Mouse (Mus musculus) cerebellum, adult 9-10 months (tissue): Measurements from ENCODE around the gene Hist1h4i.

Experiments used
- DNase-seq: peaks from one replicate; pipeline ENCODE4 v3.0.0; 2022

The Hist1h4i gene

GRCm38 (mm10) chr13:22007872-22008271 lies 33.3 kb downstream of the Hist1h4i start:
- DNase-seq: no peak

- DNase-seq: no peak
Observed at GRCm38 (mm10) chr13:22007121-22007510, 34.0 kb downstream of the Hist1h4i start.

DNA sequence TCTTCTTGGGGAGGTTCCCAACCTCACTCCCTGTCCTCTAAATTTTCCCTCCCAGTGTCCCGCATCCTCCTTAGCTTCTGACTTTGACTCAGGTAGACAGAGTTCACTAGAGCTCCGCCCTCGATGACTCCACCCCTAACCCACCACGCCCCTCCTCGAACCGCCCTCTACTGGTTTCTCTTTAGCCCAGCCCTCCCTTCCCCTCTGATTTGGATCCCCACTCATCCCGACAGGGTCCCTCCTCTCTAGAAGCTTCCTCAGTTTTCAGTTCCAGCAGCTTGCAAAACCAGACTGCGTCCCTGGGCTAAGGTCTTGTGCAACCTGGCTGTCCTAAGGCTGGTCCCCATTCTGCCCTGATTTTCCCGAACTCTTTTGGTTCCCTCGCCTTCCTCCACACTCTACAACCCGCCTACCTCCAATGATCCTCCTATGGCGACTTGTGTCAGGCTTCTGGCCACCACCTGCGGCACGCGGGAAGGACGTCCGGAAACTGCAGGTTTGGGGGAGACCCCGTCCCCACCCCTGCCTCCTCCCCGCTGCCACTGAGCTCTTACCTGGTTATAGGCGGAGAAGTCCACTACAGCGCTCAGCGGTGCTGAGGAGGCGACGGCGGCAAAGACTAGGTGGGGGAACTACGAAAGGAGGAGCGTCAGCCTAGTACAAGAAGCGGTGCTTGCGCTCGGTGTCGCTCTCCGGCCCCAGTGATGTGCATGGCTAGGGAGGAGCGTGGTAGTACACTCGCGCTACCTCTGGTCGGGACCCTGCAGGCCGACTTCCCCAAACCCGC lies 34.6 kb downstream of the Hist1h4i start:
- no peak for DNase-seq

DNA sequence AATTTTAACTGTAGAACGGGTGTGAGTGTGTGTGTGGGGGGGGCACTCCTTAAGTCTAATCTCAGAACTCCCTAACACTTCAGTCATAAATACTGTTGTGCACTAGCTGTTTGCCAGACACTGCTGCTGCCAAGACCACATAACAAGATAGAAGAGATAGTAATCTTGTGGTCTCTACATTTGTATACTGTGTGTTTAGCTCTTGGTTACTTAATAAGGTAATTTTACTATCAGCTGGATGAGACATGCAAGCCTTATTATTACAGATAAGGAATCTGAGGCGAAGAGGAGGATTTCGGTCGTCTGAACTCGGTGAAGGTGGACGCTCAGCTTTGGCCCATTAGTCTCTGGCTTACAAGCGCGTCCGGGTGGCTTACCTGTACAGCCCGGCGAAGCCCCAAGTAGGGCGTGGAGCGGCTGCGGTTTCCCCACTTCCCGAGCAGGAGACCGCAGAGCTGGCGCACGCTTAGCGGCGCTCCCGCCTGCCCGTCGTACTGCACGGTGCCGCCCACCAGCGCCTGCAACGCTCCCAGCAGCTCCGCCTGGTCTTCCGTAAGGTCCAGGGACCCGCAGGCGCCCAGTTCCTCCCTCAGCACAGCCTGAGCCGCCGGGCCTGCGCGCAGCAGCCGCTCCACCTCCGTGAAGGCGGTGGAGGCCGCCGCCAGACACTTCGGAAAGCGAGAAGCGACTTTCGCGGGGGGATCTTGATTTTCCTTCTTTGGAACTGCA lies 35.4 kb downstream of the Hist1h4i start:
- DNase-seq: no peak

- no peak for DNase-seq
Observed at GRCm38 (mm10) chr13:22001823-22002222, 39.3 kb downstream of the Hist1h4i start.

- DNase-seq: no peak
Observed at GRCm38 (mm10) chr13:22001346-22001745, 39.8 kb downstream of the Hist1h4i start.

DNA sequence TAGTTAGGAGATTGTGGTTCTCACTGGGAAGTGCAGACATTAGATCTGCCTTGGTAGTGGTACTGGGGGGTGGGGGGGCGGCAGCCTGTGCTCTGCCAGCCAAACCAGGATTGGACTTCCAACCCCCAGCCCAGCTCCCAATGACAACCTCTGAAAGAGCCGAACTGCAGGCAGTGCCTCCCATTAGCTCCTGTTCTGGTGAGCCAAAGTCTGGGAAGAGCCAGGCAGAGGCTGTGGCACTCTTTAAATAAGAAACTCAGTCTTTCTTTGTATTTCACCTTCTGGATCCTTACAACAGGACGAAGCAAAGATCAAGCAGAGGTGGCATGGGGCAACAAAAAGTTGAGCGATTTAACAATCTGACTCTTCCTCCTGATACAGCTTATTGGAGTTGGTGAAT lies 42.0 kb downstream of the Hist1h4i start:
- DNase-seq: no peak

DNA sequence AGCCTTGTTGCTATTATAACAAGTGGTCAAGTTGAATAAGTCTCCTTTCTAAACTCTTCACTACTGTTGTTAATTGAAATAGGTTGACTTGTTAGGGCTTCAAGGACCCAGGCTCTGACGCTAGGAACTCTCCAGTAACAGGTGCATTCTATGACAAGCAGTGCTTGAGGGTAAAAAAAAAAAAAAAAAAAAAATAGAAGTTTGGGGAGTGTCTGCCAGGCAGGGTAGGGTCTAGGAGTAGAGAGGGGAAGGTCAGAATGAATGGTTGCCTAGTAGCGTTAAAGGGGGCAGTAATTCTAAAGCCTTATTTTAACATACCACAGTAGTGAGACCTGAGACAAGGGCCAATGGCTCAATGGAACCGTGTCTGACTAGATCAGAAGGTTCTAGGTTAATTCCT lies 42.8 kb downstream of the Hist1h4i start:
- DNase-seq: no peak

- DNase-seq: no peak
Observed at GRCm38 (mm10) chr13:21997821-21998220, 43.3 kb downstream of the Hist1h4i start.

- DNase-seq: no peak
Observed at GRCm38 (mm10) chr13:21997201-21997820, 43.9 kb downstream of the Hist1h4i start.

DNA sequence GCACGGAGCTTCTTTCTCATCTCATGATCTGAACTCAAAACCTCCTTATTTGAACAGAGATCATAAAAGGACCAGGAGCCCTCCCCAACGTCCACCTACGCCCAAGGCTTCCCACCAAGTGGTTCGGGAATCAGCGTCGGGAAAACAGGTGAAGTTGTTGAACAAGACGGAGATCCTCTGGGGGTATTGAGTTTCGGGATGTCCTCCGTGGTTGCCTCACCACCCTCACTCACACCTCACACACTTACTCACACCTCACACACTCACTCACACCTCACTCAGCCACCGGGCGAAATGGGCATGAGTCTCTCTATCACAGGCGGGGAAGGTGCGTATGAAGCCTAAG lies 44.3 kb downstream of the Hist1h4i start:
- no peak for DNase-seq

DNA sequence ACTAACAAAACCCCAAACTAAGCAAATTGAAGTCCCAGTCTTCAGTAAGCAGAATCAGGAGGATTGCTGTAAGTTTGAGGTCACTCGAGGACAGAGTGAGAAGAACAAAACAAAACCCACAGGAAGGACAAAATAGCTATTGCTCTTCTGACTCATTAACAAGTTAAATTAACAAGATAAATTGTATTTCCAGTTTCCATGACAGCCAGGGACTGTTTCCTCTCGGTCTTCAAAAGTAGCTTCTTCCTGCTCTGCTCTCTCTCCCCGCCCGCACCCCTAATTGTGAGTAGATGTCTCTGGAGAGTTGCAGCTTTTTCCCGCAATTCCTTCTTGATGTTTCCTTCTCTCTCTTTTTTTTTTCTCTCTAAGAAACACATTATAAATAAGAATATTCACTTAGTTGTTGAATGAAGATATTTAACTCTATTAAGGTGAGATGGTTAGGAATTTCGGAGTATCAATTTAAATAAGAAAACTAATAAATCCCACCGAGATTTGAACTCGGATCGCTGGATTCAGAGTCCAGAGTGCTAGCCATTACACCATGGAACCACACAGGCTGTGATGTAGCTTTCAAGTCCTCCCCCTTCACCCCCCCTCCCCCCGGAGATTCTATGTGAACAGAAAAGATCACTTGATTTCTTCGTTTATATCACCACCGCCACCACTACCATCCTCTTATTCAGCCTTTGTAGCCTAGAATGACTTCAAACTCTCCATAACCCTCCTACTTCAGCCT lies 44.9 kb downstream of the Hist1h4i start:
- DNase-seq: no peak

GRCm38 (mm10) chr13:21995331-21995914 lies 45.7 kb downstream of the Hist1h4i start:
- no peak for DNase-seq

- DNase-seq: no peak
Observed at GRCm38 (mm10) chr13:21994896-21995295, 46.3 kb downstream of the Hist1h4i start.

DNA sequence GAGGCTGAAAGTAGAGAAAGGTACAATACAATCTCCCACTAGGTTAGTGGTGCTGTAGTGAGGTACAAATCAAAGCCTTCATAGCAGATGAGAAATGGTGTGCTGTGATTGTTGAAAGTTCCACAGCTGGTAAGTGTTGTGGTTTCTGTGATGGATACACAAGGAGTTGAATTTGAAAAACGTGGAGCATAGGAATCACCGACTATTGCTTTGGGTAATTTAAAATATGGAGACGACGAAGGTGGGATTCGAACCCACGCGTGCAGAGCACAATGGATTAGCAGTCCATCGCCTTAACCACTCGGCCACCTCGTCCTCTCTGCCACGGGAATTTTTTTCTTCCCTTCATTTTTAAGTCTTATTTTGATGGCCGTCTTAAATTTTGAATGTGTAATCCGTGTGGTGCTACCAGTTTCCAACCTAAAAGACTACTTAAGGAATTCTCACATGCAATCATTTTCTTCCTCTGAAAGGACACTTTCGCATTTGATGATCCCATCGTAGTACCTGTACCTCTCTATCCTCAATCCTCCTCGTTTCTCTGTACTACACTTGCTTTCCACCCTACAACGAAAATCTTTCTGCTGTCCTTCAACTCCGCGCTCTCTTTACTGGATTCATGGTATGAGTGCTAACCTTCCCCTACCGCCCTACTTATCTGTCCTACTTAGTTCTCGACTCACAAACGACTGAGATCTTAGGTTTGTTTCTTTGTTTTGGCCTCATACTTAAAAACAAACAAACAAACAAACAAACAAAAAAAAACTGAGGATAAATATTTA lies 47.0 kb downstream of the Hist1h4i start:
- DNase-seq: no peak

DNA sequence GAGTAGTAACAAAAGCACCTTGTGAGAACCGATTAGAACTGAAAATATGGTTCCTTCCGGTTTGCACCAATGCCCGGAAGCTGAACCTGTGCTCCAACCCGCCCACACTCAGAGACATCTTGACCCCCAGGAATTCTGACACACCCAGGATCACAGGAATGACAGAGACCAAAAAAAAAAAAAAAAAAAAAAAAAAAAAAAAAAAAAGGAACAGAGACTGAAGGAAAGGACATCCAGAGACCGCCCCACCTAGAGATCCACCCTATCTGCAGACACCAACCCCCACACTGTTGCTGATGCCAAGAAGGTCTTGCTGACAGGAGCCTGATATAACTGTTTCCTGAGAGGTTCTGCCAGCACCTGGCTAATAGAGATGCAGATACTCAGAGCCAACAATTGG lies 48.6 kb downstream of the Hist1h4i start:
- DNase-seq: no peak
